Mouse (Mus musculus): ENCODE data around the gene Mtf1.

The Mtf1 gene

DNA sequence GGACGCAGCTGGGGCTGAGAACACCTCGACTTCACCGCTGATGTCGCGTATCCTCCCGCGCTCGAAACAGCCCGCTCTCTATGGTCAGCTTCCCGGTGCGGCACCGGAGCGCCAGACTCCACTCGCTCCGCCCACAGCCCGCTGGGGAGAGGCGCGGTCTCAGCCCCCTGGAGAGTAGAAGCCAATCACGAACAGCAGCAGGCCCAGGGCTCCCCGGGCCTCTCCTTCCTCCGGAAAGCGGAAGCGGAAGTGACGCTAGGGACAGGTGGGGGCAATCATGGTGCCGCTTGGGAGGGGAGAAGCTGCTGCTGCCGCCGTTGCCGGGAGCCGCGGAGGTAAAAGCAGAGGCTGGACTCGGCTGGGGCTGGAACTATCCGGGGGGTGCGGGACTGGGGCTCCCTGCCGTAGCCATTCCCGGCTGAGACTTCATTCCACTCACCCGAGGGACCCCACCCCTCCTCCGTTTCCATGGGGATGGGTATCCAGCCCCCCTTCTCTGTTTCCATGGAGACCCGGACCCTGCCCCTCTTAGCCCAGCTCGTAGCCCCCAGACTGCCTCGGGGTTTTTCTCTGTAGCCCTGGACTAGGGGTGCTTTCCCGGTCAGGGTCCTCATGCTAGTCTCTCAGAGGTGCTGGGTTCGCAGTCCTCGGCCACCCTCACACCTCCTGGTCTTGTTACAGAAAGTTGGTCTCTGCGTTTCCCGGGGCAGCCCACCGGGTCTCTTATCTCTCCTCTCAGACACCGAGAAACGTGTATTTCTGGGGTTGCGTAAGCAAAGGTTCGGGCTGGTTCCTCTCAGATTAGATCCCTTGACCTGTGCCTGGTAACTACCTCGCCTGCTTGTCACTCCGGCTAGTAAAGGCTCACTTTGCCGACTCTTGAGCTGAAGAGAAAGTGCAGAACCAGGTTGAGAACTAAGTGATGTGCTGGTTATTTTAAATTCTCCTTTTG lies 681 bp downstream of the Mtf1 start:
- peak; percentile 96 to 98 for DNase-seq (ENCODE audit: low spot score in 2 of 2)

- DNase-seq (ENCODE audit: low spot score in 2 of 2): no peak
Measured at GRCm38 (mm10) chr4:124803406-124803805, 1.5 kb downstream of the Mtf1 start.

GRCm38 (mm10) chr4:124808511-124808910 lies 6.6 kb downstream of the Mtf1 start:
- no peak for DNase-seq (ENCODE audit: low spot score in 2 of 2)

DNA sequence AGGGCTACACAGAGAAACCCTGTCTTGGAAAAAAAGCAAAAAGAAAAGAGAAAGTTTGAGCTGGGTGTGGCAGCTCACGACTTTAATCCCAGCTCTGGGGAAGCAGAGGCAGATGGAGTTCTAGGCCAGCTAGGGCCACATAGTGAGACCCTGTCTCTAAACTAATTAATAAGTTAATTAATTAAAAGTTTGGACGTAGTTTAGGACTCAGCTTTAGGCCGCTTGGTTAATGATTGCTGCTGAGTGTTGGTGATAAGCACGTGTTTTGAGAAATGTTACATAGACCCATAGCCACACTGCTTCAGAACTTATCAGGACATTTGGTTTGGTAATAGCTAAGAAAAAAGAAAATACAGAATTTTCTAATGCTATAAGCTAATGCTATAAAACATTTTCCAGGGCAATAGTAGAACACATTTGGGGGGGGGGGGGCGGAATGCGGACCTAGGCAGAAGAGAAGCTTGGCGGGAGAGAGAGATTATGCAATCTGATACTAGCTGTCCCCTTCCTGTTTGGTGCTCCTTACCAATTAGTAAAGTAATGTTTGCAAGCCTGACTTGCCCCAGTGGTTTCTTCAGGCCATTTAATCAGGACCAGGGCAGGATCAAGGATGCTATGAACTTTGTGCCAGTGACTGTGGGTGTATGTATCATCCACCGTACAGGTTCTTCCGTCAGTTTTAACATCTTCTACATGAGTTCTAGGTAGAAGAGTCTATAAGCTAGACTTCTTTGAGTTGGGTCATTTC lies 7.4 kb downstream of the Mtf1 start:
- DNase-seq (ENCODE audit: low spot score in 2 of 2): no peak

DNA sequence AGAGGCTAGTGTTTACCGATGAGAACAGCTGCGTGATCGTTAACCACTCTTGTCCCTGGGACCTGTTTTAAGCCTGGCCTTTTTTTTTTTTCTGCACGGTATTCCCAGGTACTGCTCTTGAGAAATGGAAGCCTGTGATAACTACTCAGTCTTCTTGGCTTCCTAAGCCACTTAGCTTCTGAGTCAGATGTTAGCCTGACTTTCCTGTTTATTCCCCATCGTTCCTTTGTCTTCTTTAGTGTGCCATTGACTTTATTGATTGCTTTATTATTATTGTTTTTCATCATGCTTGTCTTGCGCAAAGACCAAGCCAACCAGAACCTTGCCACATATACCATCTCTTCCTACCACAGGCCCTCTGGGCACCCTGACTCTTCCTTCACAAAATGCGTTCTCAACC lies 8.2 kb downstream of the Mtf1 start:
- DNase-seq (ENCODE audit: low spot score in 2 of 2): no peak

DNA sequence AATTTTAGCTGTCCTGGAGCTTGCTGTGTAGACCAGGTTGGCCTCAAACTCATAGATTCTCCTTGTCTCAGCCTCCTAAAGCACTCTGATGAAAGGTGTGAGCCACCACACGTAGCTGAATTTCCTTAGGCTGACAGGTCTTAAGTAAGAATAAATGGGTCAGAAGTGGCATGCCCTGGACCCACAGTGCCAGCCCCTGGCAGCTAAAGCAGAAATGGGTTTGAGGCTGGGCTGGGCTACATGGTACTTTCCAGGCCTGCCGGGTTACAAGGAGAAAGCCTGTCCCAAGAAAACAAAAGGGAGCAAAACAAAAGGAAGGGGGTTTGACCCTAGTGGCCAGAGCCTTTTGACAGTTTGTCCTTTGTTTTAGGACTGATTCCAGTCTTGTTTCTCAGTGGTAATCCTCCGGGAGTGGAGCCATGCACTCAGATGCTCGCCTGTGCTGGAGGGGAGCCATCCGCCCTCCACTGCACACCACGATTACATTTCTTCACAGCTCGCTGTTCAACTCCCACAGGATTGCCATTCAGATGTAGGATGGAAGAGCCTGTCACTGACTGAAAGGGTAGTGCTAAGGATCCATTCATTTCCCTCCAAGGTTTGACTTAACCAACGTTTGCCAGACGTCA lies 9.6 kb downstream of the Mtf1 start:
- no peak for DNase-seq (ENCODE audit: low spot score in 2 of 2)

GRCm38 (mm10) chr4:124815901-124816300 lies 14.0 kb downstream of the Mtf1 start:
- no peak for DNase-seq (ENCODE audit: low spot score in 2 of 2)

GRCm38 (mm10) chr4:124817803-124818202 lies 15.9 kb downstream of the Mtf1 start:
- DNase-seq (ENCODE audit: low spot score in 2 of 2): no peak

DNA sequence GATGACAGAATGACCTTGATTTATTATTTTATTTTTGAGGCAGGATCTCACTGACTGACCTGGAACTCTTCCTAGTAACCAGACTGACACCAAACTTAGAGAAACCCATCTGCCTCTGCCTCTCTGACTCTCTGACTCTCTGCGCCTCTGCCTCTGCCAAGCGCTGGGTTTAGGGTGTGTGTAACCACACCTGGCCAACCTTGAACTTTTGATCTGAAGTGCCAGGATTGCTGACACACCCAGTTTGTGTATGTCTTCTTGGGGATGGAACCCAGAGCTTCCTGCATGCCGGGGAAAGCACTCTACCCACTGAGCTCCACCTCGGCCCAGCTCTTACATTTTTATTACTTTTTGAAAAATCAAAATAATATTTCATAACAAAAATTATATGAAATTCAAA lies 16.9 kb downstream of the Mtf1 start:
- no peak for DNase-seq (ENCODE audit: low spot score in 2 of 2)

GRCm38 (mm10) chr4:124824967-124825366 lies 23.1 kb downstream of the Mtf1 start:
- no peak for DNase-seq (ENCODE audit: low spot score in 2 of 2)

DNA sequence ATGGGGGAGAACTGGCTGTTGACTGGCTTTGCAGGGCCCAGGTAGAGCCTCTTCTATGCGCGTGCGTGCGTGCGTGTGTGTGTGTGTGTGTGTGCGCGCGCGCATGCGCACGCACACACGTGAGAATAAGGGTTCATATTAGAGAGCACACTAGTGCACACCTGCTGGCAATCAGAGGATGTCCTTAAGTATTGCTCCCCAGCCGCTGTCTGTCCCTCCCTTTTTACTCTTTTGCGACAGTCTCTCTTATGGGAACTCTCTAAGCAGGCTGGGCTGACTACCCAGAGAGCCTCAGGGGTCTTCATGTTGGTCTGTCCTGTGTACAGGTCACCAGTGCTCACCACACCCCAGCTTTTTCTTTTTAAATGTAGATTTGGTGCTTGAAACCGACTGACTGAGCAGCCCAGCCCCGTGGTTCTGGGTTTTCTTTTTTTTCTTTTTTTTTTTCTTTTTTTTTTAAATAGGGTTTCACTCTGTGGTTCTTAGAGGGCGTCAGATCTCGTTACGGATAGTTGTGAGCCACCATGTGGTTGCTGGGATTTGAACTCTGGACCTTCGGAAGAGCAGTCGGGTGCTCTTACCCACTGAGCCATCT lies 23.6 kb downstream of the Mtf1 start:
- no peak for DNase-seq (ENCODE audit: low spot score in 2 of 2)

DNA sequence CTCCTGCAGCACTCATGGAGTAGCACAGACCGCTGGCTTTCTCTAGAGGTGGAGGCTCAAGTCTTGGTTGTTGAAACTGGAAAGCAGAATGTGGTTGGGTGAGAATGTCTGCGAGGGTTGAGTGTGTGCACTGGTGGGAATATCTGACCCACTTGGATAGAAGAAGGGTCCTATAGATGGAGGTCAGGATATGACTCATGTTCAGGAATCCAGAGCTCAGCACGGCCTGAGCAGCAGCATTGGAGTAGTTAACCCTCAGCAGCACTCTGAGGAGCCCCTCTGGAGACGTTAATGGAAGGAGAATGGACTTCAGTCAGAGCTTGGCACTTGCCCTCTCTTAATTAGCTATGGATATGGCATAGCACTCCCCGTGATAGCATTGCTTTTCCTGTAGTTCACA lies 27.8 kb downstream of the Mtf1 start:
- DNase-seq (ENCODE audit: low spot score in 2 of 2): no peak

GRCm38 (mm10) chr4:124832796-124833195 lies 30.9 kb downstream of the Mtf1 start:
- DNase-seq (ENCODE audit: low spot score in 2 of 2): no peak

DNA sequence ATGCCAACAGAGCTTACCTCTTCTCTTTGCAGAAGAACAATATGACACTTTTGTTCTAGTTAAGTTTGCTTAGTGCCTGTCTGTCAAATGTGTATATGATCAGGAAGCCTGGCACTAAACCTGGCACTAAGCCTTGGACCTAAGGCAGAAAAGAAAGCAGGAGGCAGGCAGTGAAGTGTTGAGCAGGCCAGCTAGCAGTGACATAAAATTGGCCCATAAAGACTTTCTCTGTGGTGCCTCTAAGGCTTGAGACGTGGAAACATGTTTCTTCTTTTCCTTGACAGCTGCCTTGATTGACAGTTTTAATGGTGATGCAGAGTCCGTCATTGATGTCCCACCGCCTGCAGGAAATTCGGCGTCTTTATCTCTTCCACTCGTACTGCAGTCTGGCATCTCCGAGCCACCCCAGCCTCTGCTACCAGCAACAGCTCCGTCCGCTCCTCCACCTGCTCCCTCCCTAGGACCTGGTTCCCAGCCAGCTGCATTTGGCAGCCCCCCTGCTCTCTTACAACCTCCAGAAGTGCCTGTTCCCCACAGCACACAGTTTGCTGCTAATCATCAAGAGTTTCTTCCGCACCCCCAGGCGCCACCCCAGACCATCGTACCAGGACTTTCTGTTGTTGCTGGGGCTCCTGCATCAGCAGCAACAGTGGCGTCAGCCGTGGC lies 36.3 kb downstream of the Mtf1 start:
- no peak for DNase-seq (ENCODE audit: low spot score in 2 of 2)

GRCm38 (mm10) chr4:124840998-124841397 lies 39.1 kb downstream of the Mtf1 start:
- no peak for DNase-seq (ENCODE audit: low spot score in 2 of 2)

- DNase-seq (ENCODE audit: low spot score in 2 of 2): no peak
Measured at GRCm38 (mm10) chr4:124843493-124843892, 41.6 kb downstream of the Mtf1 start.

DNA sequence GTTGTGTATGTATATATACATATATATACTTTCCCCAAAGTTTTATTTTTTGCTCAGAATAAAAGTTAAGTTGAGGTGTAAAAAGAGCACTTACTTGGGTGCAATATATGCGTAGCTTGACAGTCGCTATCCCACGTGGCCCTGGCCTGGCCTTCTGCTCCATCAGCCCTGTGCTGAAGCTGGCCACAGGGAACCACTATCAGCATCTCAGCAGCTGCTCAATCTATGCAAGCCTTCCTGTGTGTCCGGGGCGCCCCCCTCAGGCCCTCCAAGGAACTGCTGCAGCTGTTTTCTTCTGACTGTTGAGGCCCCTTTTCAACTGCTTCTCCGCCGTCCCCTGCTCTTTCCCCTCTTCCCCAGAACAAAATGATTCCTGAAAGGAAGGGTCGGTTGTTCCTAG lies 45.7 kb downstream of the Mtf1 start:
- DNase-seq (ENCODE audit: low spot score in 2 of 2): peak; percentile 68 to 85

DNA sequence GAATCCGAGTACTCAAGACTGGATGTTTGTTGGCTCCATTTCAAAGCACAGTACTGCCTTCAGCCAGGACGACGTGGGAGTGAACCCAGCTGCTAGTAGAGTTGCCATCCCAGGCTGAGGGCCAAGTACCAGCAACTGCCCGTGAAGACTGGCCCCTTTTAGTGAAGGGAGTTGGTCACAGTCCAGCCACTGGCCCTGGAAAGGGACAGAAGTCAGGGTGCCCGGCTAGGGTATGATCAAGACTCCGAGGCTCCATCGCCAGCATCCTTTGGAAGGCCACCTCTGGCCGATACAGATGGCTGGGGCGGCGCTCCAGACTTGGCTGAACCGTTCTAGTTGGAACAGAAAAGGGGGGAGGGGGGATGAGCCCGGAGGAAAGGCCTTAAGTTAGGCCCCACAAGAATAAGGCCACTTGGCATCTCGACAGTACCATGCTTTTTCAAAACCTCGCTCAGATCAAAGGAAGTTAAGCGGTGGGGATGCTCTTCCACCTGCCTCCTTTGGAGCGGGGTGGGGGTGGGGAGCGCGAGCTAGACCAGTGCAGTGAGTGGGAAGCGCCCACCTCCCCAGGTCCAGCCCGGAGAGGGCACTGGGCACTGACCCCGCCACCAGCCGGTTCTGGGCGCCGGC lies 47.8 kb downstream of the Mtf1 start:
- peak in 1 of 2 experiments; percentile 46 for DNase-seq (ENCODE audit: low spot score in 2 of 2)

- DNase-seq (ENCODE audit: low spot score in 2 of 2): peak; percentile 91 to 94
Measured at GRCm38 (mm10) chr4:124850261-124850913, 48.5 kb downstream of the Mtf1 start, which contains the start of gene Yrdc. TSS of gene Yrdc (plus strand) at chr4:124850679.

GRCm38 (mm10) chr4:124850933-124851658 lies 49.2 kb downstream of the Mtf1 start, which contains the start of gene 1110065P20Rik:
TSS of gene 1110065P20Rik (minus strand) at chr4:124851196.
- DNase-seq (ENCODE audit: low spot score in 2 of 2): peak; percentile 72 to 79

Data from urinary bladder, postnatal 4 days (tissue).